Mouse (Mus musculus): ENCODE measurements around the gene Pde8b. TPM values are rescaled to one million over a fixed set of nuclear protein-coding genes. Genes with fewer than 3 reads are reported as not detected.
"Not testable (repeated sequence)": the region's sequence is repeated elsewhere in the genome, so short reads cannot be mapped to it uniquely, and the experiment has no call there.

Gene Pde8b
- polyA plus RNA-seq, 3 experiments from 2014 or later: 0.29 to 1.6 (median 1.5) TPM

DNA sequence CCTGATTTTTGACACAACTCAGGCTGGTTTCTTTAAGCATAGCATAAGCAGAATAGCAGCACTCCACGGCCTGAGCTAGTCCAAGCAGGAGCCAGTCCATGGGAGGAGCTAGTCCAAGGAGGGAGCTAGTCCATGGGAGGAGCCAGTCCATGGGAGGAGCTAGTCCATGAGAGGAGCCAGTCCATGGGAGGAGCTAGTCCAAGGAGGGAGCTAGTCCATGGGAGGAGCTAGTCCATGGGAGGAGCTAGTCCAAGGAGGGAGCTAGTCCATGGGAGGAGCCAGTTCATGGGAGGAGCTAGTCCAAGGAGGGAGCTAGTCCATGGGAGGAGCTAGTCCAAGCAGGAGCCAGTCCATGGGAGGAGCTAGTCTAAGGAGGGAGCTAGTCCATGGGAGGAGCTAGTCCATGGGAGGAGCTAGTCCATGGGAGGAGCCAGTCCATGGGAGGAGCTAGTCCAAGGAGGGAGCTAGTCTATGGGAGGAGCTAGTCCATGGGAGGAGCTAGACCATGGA lies 34.4 kb downstream of the Pde8b start:
- not testable (repeated sequence) for ATAC-seq

DNA sequence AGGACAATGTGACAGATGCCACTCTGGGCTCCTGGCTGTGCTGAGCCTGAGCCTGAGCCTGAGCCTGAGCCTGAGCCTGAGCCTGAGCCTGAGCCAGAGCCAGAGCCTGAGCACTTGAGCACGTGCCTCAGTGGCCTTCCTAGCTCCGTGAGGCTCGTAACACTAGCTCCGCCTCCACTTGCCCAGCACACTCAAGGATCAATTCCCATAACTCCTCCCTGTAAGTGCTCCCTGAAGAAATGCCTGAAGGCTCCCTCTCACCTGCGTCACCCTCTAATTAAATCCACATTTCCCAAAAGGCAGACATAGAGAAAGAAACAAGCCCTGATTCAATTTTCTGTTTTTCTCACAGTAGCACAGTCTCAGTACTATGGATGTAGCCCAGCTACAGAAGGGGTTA lies 37.8 kb downstream of the Pde8b start:
- no peak for ATAC-seq

DNA sequence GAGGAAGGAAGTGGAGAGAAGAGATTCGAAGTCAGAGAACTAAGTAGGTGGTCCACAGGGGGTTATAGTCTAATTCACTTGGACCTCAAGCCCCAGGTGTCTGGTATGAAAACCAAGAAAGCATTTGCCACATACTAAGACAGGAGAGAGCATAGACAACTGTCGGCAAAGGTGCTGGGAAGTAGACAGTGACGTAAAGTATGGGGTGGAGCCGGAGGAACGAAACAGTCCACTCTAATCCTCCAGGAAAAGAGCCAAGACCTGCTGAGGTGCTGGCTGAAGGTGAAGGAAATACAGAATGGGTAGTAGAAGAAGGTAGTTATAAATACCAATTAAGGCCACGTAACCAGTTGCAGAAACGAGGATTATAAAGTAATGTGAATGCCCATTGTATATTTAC lies 42.8 kb downstream of the Pde8b start:
- ATAC-seq: not testable (repeated sequence)

DNA sequence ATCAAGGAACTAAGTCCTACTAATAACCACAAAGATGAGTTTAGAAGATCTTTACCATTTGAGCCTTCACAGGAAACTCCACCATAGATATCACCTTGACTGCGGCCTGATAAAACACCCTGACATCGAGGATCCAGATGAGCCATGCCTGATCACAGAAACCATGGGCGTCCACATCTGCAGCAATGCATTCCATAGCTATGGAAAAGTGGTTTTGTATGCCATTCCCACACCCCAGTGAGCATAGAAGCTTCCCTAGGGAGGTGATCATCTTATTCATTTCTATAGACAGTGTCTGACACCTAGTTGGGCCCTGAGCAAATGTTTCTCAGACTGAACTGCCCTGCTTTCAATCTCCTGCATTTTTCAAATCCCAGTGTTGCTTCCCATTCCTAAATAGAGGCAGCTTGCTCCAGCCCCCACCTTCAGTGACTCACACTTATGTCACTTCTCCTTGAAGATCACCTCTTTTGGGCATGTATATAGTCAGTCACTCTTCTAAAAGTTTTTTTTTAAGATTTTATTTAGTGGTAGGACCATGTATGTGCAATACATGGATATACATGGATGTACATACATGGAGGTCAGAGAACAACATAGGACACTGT lies 47.9 kb downstream of the Pde8b start:
- ATAC-seq: no peak

DNA sequence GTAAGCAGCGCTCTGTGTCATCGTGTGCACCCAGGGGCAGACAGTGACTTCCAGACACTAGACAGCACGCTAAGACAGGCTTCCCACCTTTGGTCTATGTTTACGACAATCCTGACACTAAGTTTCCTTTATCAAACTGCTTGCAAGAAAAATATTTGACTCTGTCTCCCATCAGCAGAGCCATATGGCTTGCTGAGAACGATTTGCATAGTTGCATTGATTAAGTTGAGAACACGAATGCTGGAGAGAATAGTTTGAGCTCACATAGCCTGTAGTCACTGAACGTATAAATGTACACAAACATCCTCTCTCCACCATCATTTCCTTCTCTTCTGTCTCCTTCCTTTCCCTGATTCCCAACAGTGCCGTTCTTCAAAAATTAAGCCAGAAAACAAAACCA lies 49.3 kb downstream of the Pde8b start:
- no peak for ATAC-seq

DNA sequence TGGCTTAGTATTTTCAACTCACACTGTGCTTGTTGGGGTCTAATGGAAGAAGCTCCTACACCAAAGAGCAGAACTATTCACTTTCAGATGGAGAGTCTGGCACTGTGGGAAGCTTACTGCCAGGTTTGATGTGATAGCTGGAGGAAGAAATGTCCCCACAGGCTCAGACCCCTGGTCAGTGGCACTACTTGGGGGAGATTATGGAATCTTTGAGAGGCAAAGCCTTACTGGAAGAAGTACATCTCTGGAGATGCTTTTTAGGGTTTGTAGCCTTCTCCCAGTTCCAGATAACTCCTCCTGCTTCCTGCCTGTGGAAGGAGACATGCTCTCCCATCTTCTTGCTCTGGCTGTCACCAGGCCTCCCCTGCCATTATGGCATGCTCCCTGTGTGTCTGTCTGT lies 50.1 kb downstream of the Pde8b start:
- ATAC-seq: no peak

DNA sequence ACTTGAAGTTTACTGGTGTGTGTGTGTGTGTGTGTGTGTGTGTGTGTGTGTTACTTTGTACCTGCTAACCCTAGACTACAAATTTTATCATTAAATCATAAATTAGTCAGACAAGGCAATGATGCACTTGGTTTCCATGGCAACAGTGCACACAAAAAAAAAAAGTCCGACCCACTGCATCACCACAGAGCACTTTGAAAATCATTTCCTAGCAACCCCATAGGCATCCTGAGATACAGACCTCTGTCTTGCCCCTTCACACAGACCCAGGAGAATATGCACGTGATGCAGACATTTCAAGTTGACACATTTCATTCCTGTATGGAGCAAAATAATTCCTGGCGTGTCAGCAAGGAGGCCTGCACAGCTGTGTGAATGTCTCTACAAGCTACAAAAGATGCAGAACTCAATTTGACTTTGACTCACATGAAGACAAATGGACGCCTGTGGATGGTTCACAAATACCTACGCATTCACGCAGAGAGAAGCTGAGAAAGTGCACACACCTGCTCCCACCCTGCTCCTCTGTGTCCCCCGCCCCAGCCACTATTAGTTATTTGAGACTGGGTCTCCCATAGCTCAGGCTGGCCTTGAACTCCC lies 53.9 kb downstream of the Pde8b start:
- no peak for ATAC-seq

DNA sequence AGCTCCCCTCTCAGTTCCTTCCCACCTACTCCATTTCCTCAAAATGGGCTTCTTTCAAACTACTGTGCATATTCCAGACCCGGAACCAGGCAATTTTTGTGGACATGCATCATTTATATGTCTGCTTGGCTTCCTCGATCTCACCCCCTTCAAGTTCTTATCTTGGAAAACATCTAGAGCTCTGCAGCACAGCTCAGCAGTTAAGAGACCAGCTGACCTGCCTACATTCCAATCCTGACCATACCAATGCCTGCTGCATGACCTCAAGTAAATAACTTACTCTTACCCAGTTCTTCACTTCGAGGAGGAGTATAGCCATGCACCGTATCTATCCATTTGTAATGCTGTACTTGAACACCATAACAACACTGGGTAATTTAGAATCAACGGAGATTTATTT lies 58.2 kb downstream of the Pde8b start:
- no peak for ATAC-seq

DNA sequence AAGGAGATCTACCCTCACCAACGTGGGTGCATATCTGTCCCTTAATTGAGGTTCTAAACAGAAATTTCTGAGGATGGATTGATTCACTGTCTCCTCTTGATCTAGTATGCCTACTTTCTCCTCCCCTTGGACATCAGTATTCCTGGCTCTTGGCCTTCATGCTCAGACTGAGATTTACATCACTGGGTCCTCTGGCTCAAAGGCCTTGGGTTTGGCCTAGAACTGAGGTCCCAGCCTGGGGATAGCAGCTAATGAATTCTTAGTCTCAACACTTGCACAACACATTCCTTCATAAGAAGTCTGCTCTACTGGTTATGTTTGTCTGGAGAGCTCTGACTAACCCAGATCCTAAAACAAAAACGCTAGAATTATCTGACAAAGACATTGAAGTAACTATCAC lies 61.0 kb downstream of the Pde8b start:
- no peak for ATAC-seq

DNA sequence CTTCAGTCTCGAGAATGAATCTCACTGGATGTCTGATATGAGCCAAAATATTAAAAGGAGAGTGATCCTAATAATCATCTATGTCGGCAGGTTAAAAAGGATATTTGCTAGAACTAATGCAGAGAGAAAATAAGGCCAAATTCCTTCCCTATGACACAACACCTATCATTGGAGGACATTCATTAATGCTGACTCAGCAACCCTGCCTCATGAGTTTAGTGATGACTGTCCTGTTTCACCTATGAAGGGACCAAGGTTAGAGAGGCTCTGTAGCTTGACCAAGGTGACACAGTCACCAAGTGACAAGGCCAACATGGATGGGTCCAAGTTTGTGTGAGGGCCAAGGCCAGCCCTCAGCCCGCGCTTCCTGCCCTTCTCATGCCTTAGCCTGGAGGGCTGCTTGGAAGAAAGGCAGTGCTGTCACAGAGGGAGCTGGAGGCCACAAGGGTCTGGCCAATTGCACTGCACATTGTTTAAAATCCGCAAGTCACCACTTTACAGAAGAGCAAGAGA lies 62.9 kb downstream of the Pde8b start:
- no peak for ATAC-seq

DNA sequence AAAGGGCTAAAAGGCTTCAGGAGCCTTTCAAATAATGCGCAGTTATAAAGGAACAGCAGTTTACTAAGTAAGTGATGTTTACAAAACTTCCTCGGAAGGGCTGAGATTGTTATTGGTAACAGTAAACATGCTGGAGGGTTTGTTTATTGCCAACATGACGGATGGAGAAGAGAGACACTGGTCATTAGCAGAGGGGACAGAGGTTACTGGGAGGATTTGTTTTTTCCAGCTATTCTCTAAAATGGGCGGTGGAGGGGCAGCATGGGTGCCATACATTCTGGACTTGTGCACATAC lies 63.4 kb downstream of the Pde8b start:
- no peak for ATAC-seq

DNA sequence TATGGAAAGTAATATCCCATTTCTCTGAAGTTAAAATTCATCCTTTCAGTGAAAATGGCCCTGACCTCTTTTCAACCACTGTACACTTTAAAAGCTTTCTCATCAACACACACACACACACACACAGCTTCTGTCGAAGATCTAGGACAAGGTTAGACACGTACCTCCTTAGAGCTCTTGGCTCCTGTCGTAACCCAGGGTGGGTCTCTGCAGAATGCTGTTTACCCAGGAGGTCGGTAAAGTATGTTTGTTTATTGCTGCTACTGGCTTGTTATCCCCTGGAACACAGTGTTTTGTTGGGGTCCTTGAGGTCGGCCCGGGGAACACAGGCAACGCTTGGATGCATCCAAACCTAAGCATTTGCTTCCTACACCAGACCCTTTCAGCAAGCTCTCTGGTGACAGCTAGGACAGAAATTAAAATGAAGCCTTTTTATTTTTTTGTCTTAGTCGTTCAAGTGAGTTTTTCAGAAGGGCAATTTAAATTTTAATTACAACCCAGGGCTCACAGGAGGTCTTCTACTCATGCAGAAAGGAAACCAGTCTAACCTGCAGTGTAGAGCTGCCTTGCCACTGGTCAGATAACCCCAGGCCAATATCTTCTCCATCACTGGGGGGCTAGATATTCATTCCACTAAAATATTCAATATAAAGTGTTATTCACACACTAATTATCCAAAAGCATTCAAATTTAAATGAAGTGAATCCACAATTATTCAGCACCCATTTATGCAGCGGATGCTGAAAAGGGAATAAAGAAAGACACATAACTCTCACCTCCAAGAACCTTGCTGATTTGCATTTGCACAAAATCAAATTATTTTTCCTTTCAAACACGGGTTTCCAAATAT lies 64.0 kb downstream of the Pde8b start:
- ATAC-seq: no peak

DNA sequence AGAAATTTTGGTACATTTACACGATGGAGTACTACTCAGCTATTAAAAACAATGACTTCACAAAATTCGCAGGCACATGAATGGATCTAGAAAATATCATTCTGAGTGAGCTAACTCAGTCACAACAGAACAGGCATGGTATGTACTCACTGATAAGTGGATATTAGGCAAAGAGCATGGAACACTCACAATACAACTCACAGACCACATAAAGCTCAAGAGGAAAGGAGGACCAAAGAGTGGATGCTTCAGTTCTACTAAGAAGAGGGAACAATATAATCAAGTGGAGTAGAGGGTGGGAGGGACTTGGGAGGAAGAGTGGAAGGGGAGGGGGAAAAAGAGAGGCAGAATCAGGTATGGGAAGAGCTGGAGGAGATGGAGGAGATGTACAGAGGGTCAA lies 66.5 kb downstream of the Pde8b start:
- ATAC-seq: no peak

DNA sequence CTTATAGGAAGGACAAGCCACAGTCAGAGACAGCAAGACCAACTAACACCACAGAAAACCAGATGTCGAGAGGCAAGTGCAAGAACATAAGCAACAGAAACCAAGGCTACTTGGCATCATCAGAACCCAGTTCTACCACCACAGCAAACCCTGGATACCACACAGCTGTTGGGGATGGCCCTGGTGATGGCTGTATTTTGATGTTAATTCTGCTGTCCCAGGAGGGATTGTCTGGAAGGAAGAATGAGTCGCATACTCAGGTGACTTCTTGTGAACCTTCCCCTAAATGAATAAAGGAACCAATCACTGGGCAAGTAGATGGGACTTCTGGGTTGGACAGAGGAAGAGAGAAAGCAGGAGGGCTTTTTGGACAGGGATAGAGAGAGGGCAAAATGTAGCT lies 69.9 kb downstream of the Pde8b start:
- ATAC-seq: no peak

DNA sequence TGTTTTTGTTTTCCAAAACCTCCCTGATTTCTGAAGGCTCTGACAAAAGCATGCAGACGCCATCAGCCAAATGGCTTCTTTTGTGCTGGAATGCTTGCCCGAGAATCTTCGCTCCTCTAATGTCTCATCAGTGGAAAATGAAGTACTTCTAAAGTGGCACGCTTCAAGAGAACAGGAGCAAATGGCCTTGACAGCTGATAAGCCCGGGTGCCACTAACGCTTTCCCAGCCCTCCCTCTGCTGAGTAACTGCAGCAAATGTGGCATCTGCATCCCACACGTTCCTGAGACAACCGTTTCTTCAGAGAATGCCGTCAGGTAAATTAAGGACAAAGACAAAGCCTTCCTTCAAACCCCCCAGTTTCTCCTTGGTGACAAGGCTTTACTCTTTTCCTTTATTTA lies 72.8 kb downstream of the Pde8b start:
- ATAC-seq: no peak

DNA sequence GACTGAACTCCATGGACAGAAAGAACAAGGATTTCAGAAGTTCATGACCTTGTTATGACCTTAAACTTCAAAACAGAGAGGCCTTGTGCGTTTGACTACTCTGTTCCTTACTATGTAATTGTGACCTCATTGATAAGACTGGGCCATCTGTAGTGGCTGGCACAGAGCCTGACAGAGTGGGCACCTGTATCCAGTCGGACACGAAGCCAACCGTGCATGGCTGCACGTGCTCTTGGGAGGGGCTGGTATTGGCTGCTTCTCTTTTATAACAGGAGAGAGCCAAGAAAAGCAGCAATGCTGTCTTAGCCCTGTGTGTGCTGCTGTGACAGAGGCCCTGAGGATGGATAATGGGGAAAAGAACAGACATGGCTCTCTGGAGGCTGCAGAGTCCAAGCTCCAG lies 73.7 kb downstream of the Pde8b start:
- no peak for ATAC-seq

DNA sequence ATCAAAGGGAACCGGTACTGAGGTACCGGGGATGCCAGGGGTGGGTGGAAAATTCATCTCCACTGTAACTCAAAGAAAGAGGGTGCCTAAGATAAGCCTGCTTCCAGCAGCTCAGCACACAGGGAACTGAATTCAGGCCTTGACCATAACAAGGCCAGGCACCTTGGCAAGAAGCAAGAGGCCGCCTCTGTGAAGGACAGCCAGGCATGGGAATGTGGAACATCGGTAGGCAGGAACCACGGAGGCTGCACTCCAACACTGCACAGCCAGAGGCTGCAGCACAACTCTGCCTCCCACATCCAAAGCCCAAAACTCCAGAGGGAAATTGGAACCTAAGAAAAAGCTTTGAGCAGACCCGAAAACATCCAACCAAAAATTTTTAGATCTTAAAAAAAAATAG lies 75.9 kb downstream of the Pde8b start:
- ATAC-seq: no peak

DNA sequence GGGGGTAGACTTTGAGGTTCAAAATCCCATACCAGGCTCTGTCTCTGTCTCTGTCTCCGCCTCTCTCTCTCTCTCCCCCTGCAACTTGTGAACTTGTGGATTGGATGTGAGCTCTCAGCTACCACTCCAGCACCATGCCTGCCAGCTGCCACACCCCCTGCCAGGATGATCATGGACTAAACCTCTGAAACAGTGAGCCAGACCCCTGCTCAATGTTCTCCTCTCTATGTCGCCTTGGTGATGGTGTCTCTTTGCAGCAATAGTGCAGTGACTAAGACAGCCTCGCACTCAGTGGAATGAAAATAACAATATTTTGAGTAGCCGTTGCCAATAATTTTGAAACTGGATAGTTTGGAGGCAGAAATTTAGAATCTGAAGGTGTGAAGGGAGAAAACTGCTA lies 77.8 kb downstream of the Pde8b start:
- no peak for ATAC-seq

DNA sequence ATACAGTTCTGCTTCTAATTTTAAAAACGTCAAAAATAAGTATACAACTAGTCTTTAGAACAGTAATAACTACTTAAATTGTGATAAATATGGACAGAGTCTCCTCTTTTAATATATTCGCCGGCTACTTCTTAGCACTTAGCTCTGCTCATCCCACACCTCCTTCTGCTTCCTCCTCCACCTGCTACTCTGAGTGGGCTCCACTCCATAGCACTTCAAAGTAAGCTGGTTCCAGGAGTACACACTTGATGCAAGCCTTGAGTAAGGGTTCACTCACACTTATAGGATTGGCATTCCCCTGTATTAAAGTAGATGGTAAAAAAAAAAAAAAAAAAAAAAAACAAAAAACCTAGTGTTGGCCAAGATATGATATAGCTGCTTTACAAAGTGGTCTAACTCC lies 89.9 kb downstream of the Pde8b start:
- no peak for ATAC-seq

DNA sequence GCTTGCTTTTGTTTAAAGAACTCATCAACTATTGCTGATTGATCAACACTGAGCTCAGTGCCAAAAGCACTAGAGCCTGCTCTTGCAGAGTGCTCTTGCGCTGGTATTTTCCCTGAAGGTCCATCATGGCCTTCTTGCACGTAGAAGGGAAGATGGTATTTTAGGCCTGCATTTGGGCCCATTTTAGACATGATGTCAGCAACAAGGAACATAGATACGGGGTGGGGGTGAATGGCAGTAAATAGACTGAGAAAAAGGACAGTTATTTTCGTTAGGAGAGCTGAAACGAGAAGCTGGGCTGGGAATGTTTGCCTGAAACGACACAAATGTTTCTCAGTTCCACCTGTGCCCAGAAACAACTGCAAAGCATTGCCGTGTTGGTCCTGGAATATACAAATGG lies 91.2 kb downstream of the Pde8b start:
- no peak for ATAC-seq

DNA sequence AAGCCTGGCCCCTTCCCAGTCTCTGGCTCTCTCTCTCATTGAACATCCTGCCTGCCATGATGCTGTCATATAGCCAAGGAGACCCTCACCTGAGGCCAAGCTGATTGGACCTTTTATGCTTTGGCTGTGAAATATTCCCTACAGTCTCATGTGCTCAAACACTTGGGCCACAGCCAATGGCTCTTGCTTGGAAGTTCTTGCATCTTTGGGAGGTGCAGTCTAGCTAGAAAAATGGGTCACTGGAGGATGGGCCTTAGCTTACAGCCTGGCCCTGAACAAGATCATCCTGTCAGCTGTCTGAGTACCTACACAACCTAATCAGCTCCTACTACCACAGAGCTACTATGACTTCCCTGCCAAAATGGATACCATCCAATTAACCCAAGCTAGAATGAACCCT lies 105.4 kb downstream of the Pde8b start:
- ATAC-seq: no peak

DNA sequence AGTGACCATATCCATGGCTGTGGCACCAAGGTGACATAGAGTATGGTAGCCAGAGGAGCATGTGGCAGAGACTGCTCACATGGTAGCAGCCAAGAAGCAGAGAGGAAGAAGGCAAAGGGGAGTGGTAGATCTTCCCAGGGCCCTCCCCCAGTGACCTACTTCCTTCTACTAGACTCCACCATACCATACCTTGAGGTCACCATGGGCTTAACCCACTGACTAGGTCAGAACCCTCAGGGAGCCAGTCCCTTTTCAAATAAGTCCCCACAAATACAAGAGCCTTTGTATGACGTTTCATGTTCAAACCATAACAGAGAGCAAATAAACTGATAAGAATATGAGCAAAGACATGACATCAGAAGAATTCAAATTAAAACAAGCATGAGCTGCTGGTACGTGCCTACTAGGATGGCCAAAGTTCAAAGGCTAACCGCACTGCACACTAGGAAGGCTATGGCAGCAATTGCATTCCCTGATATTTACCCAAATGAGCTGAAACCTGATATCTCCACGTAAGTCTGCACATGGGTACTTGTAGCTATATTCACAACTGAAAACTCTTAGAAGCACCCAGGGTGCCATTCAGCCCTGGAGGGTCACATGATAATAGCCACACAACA lies 109.6 kb downstream of the Pde8b start:
- no peak for ATAC-seq

DNA sequence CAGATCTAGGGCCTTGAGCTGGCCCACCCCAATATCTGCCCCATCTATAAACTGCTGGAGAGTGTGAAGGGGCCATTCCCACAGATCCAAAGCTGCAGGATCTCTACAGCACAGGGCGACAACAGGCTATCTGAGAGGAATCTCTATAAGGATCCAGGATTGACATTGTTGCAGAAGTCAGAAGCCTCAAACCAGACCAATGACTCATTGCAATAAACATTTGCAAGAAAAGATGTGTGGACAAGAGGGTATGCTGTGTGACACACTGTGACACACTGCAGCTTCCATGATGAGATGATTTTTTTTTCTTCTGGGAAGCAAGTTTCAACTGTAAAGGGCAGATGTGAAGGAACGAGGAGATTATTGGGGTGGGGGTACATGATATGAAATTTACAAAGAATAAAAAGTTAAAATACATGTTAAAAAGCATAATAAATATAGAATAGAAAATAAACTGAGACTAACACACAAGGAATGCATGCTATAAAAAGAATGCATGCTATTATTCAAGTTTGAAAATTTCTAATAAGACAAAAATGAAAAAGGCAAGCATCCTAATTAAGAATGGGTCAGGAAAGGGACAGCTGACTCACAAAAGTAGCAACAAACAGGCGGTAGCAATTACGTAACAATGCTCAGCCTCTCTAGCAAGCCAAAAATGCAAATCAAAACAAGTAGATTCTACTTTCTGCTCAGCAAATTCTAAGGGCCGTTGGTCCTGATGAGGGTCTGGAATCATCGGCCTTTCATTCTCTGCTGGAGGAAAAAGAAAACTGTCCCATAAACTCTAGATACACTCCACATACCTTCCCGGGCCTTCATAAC lies 114.6 kb downstream of the Pde8b start:
- ATAC-seq: no peak
